Mouse (Mus musculus): ENCODE measurements at regions not wholly inside any gene's neighbourhood (a gene's known extent, or its start where the extent isn't known, plus 50 kb on each side); places are given as distances from the start of the nearest gene placed in this dataset.
"Not testable (repeated sequence)": the region's sequence is repeated elsewhere in the genome, so short reads cannot be mapped to it uniquely, and the experiment has no call there.

GRCm38 (mm10) chr7:58310096-58310495, 345.9 kb upstream of the Atp10a start:
- DNase-seq (ENCODE audit: low read depth, low spot score) = no peak

- no peak for DNase-seq (ENCODE audit: low read depth, low spot score)
Observed at GRCm38 (mm10) chr7:58322381-58322780, 333.6 kb upstream of the Atp10a start.

GRCm38 (mm10) chr7:58367384-58367783, 288.6 kb upstream of the Atp10a start:
- DNase-seq (ENCODE audit: low read depth, low spot score) = no peak

GRCm38 (mm10) chr7:58383401-58383800, 272.6 kb upstream of the Atp10a start:
- no peak for DNase-seq (ENCODE audit: low read depth, low spot score)

GRCm38 (mm10) chr7:58388326-58388725, 267.6 kb upstream of the Atp10a start:
- no peak for DNase-seq (ENCODE audit: low read depth, low spot score)

- no peak for DNase-seq (ENCODE audit: low read depth, low spot score)
Observed at GRCm38 (mm10) chr7:58392391-58393115, 263.4 kb upstream of the Atp10a start.

GRCm38 (mm10) chr7:58397992-58398391, 258.0 kb upstream of the Atp10a start:
- no peak for DNase-seq (ENCODE audit: low read depth, low spot score)

- DNase-seq (ENCODE audit: low read depth, low spot score) = no peak
Observed at GRCm38 (mm10) chr7:58398558-58399144, 257.3 kb upstream of the Atp10a start.

- DNase-seq (ENCODE audit: low read depth, low spot score) = peak; percentile 93
Observed at GRCm38 (mm10) chr7:58399145-58399604, 256.8 kb upstream of the Atp10a start.

- no peak for DNase-seq (ENCODE audit: low read depth, low spot score)
Observed at GRCm38 (mm10) chr7:58399651-58400050, 256.3 kb upstream of the Atp10a start.

- DNase-seq (ENCODE audit: low read depth, low spot score) = no peak
Observed at GRCm38 (mm10) chr7:58400594-58400993, 255.4 kb upstream of the Atp10a start.

- no peak for DNase-seq (ENCODE audit: low read depth, low spot score)
Observed at GRCm38 (mm10) chr7:58436888-58437625, 218.9 kb upstream of the Atp10a start.

GRCm38 (mm10) chr7:58442535-58443184, 213.3 kb upstream of the Atp10a start:
- no peak for DNase-seq (ENCODE audit: low read depth, low spot score)

GRCm38 (mm10) chr7:58443297-58443696, 212.7 kb upstream of the Atp10a start:
- no peak for DNase-seq (ENCODE audit: low read depth, low spot score)

GRCm38 (mm10) chr7:58445781-58446180, 210.2 kb upstream of the Atp10a start:
- no peak for DNase-seq (ENCODE audit: low read depth, low spot score)

GRCm38 (mm10) chr7:58446261-58446660, 209.7 kb upstream of the Atp10a start:
- no peak for DNase-seq (ENCODE audit: low read depth, low spot score)

GRCm38 (mm10) chr7:58448727-58449126, 207.2 kb upstream of the Atp10a start:
- DNase-seq (ENCODE audit: low read depth, low spot score) = no peak

GRCm38 (mm10) chr7:58451981-58452380, 204.0 kb upstream of the Atp10a start:
- no peak for DNase-seq (ENCODE audit: low read depth, low spot score)

GRCm38 (mm10) chr7:58458146-58458545, 197.8 kb upstream of the Atp10a start:
- not testable (repeated sequence) for DNase-seq (ENCODE audit: low read depth, low spot score)

GRCm38 (mm10) chr7:58460939-58461338, 195.0 kb upstream of the Atp10a start:
- no peak for DNase-seq (ENCODE audit: low read depth, low spot score)

- DNase-seq (ENCODE audit: low read depth, low spot score) = no peak
Observed at GRCm38 (mm10) chr7:58473150-58473549, 182.8 kb upstream of the Atp10a start.

- DNase-seq (ENCODE audit: low read depth, low spot score) = no peak
Observed at GRCm38 (mm10) chr7:58475139-58475538, 180.8 kb upstream of the Atp10a start.
